Comparison of ENCODE assay signal across 8 mouse cellular contexts in genomic region chr5:149279273-149279844, GRCm38 (mm10). TPM values are rescaled to one million over a fixed set of nuclear protein-coding genes. Genes with fewer than 3 reads are reported as not detected.
DNase-seq lines count a peak whose midpoint lies in the region; ATAC-seq and TF ChIP-seq lines count a peak whose summit lies in the region.

No protein-coding gene starts in this region.

- no peak for TF ChIP-seq EP300 in liver, embryonic 14.5 days (IDR thresholded peaks at IDR 0.05; ENCODE audit: low read depth)

- H3K4me2 ChIP-seq in liver, embryonic 14.5 days (ENCODE audit: low read depth) = no peak overlapping the region
- H3K4me2 ChIP-seq in liver, embryonic 11.5 days = no peak overlapping the region
- peak overlapping the region; percentile 45 for H3K4me2 ChIP-seq in heart, embryonic 12.5 days
- H3K4me2 ChIP-seq in midbrain, embryonic 14.5 days (ENCODE audit: low read length) = peak overlapping the region; percentile 46

- 73% methylated on average over 22 of the region's 22 CpGs for WGBS in liver, embryonic 14.5 days (ENCODE audit: insufficient replicate concordance)
- WGBS in liver, embryonic 11.5 days = 66% methylated on average over 22 of the region's 22 CpGs
- WGBS in heart, embryonic 12.5 days = 29% methylated on average over 22 of the region's 22 CpGs
- 18% methylated on average over 22 of the region's 22 CpGs for WGBS in midbrain, embryonic 14.5 days

- H3K36me3 ChIP-seq in liver, embryonic 14.5 days (replicated peaks; ENCODE audit: control insufficient read depth, insufficient read depth, low read depth) = no peaks in the 10 kb centered on the region
- no peaks in the 10 kb centered on the region for H3K36me3 ChIP-seq in liver, embryonic 11.5 days (ENCODE audit: control insufficient read depth, insufficient read depth, low read length)
- H3K36me3 ChIP-seq in heart, embryonic 12.5 days = no peaks in the 10 kb centered on the region
- no peaks in the 10 kb centered on the region for H3K36me3 ChIP-seq in midbrain, embryonic 14.5 days (ENCODE audit: control insufficient read depth, insufficient read depth, low read length)

- no peak overlapping the region for H3K9ac ChIP-seq in liver, embryonic 14.5 days (replicated peaks)
- no peak overlapping the region for H3K9ac ChIP-seq in liver, embryonic 11.5 days (ENCODE audit: low read depth, low read length)
- H3K9ac ChIP-seq in heart, embryonic 12.5 days = no peak overlapping the region
- peak overlapping the region; percentile 36; the same call in 1 of the 2 replicates for H3K9ac ChIP-seq in midbrain, embryonic 14.5 days (replicated peaks; ENCODE audit: low read length)

- no peak for ATAC-seq in liver, embryonic 14.5 days (ENCODE audit: insufficient read depth)
- ATAC-seq in liver, embryonic 11.5 days (replicated peaks; ENCODE audit: low FRiP score) = no peak
- peak; percentile 71; the same call in 1 of the 2 replicates for ATAC-seq in heart, embryonic 12.5 days (ENCODE audit: insufficient number of reproducible peaks, low FRiP score)
- ATAC-seq in midbrain, embryonic 14.5 days (ENCODE audit: low FRiP score, low TSS enrichment) = peak; percentile 43; the same call in 1 of the 2 replicates

- peaks cover 0 to 6% of the 10 kb centered on the region in 2 experiments; a peak in 1 of 4 replicates for H3K4me1 ChIP-seq in liver, embryonic 14.5 days (replicated peaks; ENCODE audit: control insufficient read depth in 2 of 2, insufficient read depth in 2 of 2, low read length in 1 of 2)
- H3K4me1 ChIP-seq in liver, embryonic 11.5 days (replicated peaks; ENCODE audit: control insufficient read depth, insufficient read depth, low read length) = no peaks in the 10 kb centered on the region
- H3K4me1 ChIP-seq in heart, embryonic 12.5 days (replicated peaks) = no peaks in the 10 kb centered on the region; the same call in 1 of the 2 replicates
- peaks cover 3% of the 10 kb centered on the region for H3K4me1 ChIP-seq in midbrain, embryonic 14.5 days (ENCODE audit: control insufficient read depth, insufficient read depth, low read length)

- H3K9me3 ChIP-seq in liver, embryonic 14.5 days (ENCODE audit: control insufficient read depth, low read length) = peaks cover 4% of the 10 kb centered on the region
- H3K9me3 ChIP-seq in liver, embryonic 11.5 days (ENCODE audit: control insufficient read depth, low read length) = peaks cover 3% of the 10 kb centered on the region; the same call in 1 of the 2 replicates
- H3K9me3 ChIP-seq in heart, embryonic 12.5 days (replicated peaks) = peaks cover 18% of the 10 kb centered on the region
- no peaks in the 10 kb centered on the region for H3K9me3 ChIP-seq in midbrain, embryonic 14.5 days (ENCODE audit: control insufficient read depth, low read length)

- TF ChIP-seq CTCF in liver, embryonic 14.5 days (IDR thresholded peaks at IDR 0.05; ENCODE audit: low read depth) = peak; percentile 22; the same call in 1 of the 2 replicates

- no peak overlapping the region for H3K4me3 ChIP-seq in liver, embryonic 14.5 days (ENCODE audit: insufficient read depth in 1 of 2, low read depth in 2 of 2, low read length in 2 of 2)
- no peak overlapping the region for H3K4me3 ChIP-seq in liver, embryonic 11.5 days (ENCODE audit: low read depth, low read length)
- H3K4me3 ChIP-seq in heart, embryonic 12.5 days = peak overlapping the region; percentile 10; the same call in 1 of the 2 replicates
- 0 out of 2 replicates have a peak overlapping the region, but pooled peaks have one; percentile 13 for H3K4me3 ChIP-seq in midbrain, embryonic 14.5 days (replicated peaks; ENCODE audit: low read depth, low read length)

- no peaks in the 10 kb centered on the region for H3K27me3 ChIP-seq in liver, embryonic 14.5 days (ENCODE audit: control insufficient read depth, insufficient read depth, low read length)
- H3K27me3 ChIP-seq in liver, embryonic 11.5 days (replicated peaks; ENCODE audit: control insufficient read depth, insufficient read depth, low read length) = no peaks in the 10 kb centered on the region
- H3K27me3 ChIP-seq in heart, embryonic 12.5 days (replicated peaks) = no peaks in the 10 kb centered on the region
- H3K27me3 ChIP-seq in midbrain, embryonic 14.5 days (ENCODE audit: control insufficient read depth, insufficient read depth, low read length) = no peaks in the 10 kb centered on the region

- DNase-seq in liver, embryonic 14.5 days (ENCODE audit: low read depth in 3 of 3, low spot score in 3 of 3) = no peak
- DNase-seq in liver, embryonic 11.5 days (ENCODE audit: low spot score) = no peak
- DNase-seq in embryo, embryonic 9.5 days (ENCODE audit: extremely low spot score) = peak; percentile 37
- DNase-seq in kidney, postnatal 10 days = peak; percentile 42
- peak; percentile 75 for DNase-seq in midbrain, embryonic 14.5 days
- no peak for DNase-seq in T-cell, adult 2 months (ENCODE audit: low spot score)
- no peak for DNase-seq in ovary, postnatal 14 days (ENCODE audit: low spot score)

- no peak overlapping the region for H3K27ac ChIP-seq in liver, embryonic 14.5 days
- H3K27ac ChIP-seq in liver, embryonic 11.5 days (ENCODE audit: low read depth, low read length) = no peak overlapping the region
- H3K27ac ChIP-seq in heart, embryonic 12.5 days (ENCODE audit: poor library complexity, severe bottlenecking) = peak overlapping the region; percentile 75; the same call in 1 of the 2 replicates
- H3K27ac ChIP-seq in midbrain, embryonic 14.5 days (replicated peaks; ENCODE audit: low read depth, low read length) = peak overlapping the region; percentile 74

RNA-seq across cellular contexts. Expression of gene Alox5ap, which starts 14.8 kb away (rescaled TPM):
- polyA plus RNA-seq in liver, embryonic 14.5 days (2012; rRNA removed) = 17.4 and 26.7 TPM in 2 replicates
- polyA plus RNA-seq in liver, embryonic 14.5 days (2014; fragmentation: Nextera tagmentation; extraction: Ambion mirVana) = 26.2 and 29.6 TPM in 2 replicates
- 20.7 and 24.4 TPM in 2 replicates for polyA plus RNA-seq in liver, embryonic 11.5 days (2014; fragmentation: Nextera tagmentation; extraction: Ambion mirVana)
- 4.5 and 4.9 TPM in 2 replicates for polyA plus RNA-seq in heart, embryonic 12.5 days (2016; fragmentation: Nextera tagmentation; extraction: Ambion mirVana)
- polyA plus RNA-seq in midbrain, embryonic 14.5 days (2014; fragmentation: Nextera tagmentation; extraction: Ambion mirVana) = 10.9 and 12.2 TPM in 2 replicates

Comparison
In these comparisons a context has a peak if more than half of its experiments do, and no peak if none do; other contexts are left out.
1. ATAC-seq: peak in heart, embryonic 12.5 days (single experiment) and midbrain, embryonic 14.5 days (single experiment); none in liver, embryonic 14.5 days (single experiment) and liver, embryonic 11.5 days (single experiment).
2. DNase-seq: peak in embryo, embryonic 9.5 days (single experiment), kidney, postnatal 10 days (single experiment) and midbrain, embryonic 14.5 days (single experiment); none in liver, embryonic 14.5 days (0 of 3), liver, embryonic 11.5 days (single experiment), T-cell, adult 2 months (single experiment) and ovary, postnatal 14 days (single experiment).
3. H3K27ac ChIP-seq: peak in heart, embryonic 12.5 days (single experiment) and midbrain, embryonic 14.5 days (single experiment); none in liver, embryonic 14.5 days (single experiment) and liver, embryonic 11.5 days (single experiment).
4. H3K4me2 ChIP-seq: peak in heart, embryonic 12.5 days (single experiment) and midbrain, embryonic 14.5 days (single experiment); none in liver, embryonic 14.5 days (single experiment) and liver, embryonic 11.5 days (single experiment).
5. H3K4me3 ChIP-seq: peak in heart, embryonic 12.5 days (single experiment) and midbrain, embryonic 14.5 days (single experiment); none in liver, embryonic 14.5 days (0 of 2) and liver, embryonic 11.5 days (single experiment).